Mouse (Mus musculus) right cerebral cortex, postnatal 25 days (tissue): ENCODE results near the gene Gm4869.
"Not testable (repeated sequence)": the region's sequence is repeated elsewhere in the genome, so short reads cannot be mapped to it uniquely, and the experiment has no call there.

Source experiments
- DNase-seq: peaks from one replicate; pipeline ENCODE4 v3.0.0; 2022

Gene Gm4869

DNA sequence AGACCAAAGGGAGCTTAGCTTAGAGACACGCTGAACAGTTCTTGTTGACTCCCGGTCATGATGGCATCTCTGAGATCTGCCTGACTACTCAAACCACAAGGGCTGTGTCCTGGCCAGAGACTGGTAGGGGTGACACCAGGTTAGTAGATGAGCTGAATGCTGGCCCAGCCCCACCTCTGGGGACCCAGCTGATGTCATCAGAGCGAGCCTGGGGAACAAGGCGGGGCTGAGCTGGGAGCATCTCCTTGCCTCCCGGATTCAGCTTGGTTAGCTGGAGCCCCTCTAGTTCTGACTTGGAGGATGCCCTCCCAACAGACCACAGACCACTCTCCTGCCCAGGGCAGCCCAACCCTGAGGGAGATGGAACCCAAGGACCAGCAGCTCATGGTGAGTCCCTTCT lies at the start of gene Gm4869:
Gm4869 (plus strand) TSS at position 301 of the 400 bp plus-strand sequence.
- no peak for DNase-seq

DNA sequence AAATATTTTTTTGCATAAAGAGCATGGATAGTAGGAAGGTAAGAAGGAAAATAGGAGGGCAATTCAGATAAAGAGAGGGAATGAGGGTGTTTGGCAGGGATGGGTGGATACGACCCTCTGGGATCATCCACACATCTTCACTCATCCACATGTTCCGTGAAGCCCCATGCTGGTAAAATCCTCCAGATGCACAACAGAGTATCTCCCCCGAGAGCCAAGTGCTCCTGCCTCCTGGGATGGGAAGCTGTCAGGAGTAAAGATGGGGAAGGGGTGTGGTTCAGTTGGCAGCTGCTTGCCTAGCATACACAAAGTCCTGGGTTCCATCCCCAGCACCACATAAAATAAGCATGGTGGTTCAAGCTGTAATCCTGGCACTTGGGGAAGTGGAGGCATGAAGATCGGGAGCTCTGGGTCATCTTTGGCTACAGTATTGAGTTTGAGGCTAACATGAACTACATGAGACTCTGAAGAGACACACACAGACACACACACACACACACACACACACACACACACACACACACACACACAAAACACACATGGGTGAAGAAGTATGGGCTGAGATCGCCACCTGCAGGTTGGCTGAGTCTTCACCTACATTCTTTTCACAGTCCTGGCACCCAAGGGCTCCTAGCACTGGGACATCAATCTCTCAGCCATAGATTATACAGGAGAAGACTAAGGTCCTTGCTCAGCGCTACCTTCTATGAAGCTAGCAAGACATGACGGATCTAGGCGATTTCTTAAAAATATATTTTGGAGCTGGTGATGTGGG lies 49.1 kb upstream of the Gm4869 start:
- DNase-seq, result no peak

DNA sequence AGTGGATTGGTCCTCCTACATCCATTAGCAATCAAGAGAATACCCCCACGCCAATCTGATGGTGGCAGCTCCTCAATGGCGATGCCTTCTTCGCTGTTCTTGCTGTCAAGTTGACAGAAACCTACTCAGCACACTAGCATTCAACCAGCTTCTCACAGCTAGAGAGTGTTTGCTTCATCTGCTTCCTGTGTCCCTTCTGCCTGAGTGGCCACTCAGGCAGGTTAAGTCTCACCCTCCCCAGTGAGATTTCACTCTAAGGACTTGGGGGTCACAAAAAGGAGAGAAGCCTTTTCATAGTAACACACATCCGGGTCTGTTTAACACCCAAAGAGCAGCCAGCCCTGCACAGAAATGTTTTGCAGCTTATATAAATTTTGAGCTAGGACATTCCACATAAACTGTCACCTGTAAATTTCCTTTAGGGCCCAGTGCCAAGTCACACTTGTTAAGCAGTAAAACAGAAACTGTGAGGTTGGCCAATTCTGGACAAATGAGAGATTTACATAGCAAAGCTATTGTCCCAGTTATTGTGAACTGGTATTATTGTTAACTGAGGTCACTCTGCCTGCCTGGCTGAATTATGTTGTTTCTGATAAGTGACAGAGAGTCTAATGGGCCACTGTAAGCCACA lies 42.7 kb upstream of the Gm4869 start:
- no peak for DNase-seq

DNA sequence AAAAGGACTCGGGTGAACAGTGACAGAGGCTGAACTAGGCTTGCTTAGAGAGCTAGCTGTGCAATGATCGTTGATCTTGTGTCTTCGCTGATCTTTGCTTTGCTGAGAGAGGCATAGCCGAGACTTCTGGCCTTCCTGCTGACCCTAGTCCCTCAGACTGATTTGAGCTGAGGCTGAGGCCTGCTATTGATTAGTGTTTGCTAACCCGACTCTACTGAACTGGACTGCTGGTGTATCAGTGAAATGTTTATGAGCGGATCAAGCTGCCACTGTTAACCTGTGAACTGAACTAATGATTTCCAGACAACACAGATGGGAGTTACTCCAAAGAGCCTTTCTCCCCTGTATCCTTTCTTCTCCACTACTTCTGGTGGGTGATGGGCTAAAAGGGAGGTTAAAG lies 40.3 kb upstream of the Gm4869 start:
- DNase-seq, result no peak

DNA sequence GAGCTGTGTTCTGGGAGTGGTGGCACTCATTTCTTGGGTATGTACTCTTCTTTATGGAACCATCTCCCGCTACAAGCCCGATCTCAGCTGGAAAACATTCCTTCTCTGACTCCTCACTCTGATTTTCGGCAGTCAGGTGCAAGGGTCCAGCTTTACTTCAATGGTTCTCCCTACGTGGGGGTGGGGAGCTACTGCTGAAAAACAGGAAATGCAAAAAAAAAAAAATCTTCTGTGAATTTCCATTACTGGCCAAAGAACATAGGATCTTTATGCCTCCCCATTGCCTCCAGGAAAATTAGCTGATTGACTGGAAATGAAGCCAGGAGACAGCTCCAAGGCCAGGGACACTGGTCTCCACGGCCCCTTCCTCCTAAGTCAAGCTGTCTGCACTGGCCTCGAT lies 38.8 kb upstream of the Gm4869 start:
- DNase-seq, result no peak

DNA sequence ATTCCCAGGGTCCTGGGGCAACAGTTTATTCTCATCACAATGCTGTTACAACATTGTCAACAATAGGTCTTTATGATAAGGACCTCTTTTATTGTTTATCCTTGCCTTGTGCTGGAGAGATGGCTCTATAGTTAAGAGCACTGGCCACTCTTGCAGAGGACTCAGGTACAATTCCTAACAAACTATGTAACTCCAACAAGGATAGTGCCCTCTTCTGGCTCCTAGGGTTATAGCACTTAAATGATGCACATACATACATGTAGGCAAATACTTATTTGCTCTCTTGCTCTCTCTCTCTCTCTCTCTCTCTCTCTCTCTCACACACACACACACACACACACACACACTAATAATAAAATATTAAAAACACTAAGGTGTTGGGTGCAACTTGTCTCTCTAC lies 36.6 kb upstream of the Gm4869 start:
- no peak for DNase-seq

- peak; percentile 9 for DNase-seq
Measured at GRCm38 (mm10) chr5:140411339-140411738, 34.1 kb upstream of the Gm4869 start.

DNA sequence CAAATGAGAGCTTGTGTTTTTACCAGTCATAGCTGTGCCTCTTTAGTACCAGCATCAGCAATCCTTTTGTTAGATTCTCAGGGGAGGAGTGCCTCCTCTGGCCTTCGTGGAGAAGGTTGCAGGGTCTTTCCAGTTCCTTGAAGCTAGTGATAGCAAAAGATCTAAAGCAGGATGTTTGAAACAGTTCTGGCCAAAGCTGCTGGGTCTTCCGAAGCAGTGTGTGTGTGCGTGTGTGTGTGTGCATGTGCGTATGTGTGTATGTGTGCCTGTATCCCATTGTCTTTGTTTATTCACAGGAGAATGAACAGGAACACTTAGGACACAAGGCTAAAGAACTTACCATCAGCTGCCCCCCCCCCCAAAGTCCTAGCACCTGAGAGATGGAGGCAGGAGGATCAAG lies 30.8 kb upstream of the Gm4869 start:
- DNase-seq, result no peak

GRCm38 (mm10) chr5:140418106-140418488 lies 27.3 kb upstream of the Gm4869 start:
- no peak for DNase-seq

DNA sequence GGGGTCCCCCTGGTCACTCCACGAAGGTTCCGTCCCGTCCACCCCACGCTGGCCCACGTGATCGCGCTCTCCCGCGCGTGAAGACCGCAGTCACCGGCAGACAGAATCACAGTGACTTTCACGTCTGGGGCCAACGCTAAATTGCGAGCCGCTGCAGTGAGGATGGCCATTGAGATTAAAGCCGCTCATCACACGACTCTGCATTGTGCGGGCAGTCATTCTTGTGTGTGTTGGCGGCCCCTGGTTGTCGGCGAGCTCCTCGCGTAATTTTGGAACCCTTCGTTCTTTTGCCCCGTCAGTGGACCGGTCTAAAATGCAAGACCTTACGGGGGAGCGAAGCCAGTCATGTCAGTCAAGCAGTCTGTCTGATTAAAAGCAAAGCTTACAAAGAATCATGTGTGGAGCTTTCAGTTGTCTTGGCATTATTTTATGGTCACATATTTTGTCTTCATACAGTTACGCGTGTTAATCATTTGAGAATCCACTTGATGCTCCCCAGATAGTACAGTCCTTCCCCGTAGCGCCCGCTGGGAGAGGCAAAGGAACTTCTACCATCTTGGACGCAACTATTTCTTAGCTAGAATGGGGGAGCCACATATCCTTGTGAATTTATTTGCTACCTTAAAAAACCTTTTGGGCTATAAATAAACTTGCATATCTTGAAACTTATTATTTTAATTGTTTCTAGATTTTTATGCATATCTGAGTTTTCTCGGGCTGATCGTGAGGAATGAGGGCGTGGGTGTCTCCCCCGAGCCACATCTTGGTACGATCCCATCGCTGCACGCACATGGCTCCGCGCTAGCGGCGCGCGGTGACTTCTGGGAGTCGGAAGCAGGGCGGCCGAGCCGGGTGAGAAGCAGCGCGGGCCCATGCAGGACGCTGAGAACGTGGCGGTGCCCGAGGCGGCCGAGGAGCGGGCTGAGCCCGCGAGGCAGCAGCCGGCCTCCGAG lies 26.7 kb upstream of the Gm4869 start, which contains the start of gene Eif3b:
Eif3b (plus strand) TSS at position 840 of the 953 bp plus-strand sequence.
- peak; percentile 91 for DNase-seq

- DNase-seq, result no peak
Measured at GRCm38 (mm10) chr5:140419442-140420080, 25.9 kb upstream of the Gm4869 start.

GRCm38 (mm10) chr5:140420616-140421015 lies 24.8 kb upstream of the Gm4869 start:
- no peak for DNase-seq

DNA sequence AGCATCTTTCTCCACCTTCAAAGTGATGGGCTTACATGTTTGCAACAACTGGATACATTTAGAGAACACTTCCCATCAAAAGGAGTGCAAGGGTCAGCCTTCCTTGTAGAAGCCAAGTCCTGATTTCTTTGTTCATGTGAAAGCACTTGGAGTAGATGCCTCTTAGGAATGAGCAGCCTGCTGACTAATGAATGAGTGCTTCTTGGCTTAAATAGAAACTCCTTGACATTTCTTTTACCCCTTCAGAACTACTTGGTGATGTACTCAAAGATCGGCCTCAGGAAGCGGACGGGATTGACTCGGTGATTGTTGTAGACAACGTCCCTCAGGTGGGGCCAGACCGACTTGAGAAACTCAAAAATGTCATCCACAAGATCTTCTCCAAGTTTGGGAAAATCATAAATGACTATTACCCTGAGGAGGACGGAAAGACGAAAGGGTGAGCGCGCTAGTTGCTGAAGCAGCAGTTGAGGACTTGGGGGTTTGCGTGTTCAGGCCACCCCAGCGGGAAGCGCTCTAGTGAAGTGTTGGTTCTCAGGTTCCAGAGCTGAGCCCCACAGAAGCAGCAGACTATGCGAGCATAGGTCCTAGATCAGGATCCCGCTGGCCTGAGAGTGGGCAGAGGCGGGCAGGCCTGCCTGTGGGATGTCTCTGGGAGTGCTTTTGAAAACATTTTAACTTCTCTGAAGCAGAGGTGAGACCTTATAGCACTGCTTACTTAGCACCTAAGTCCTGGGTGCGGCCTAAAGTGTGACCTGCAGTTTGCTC lies 20.2 kb upstream of the Gm4869 start:
- no peak for DNase-seq

- DNase-seq, result not testable (repeated sequence)
Measured at GRCm38 (mm10) chr5:140439117-140439516, 6.3 kb upstream of the Gm4869 start.

GRCm38 (mm10) chr5:140441406-140441805 lies 4.0 kb upstream of the Gm4869 start:
- DNase-seq, result no peak

GRCm38 (mm10) chr5:140444012-140444411 lies 1.4 kb upstream of the Gm4869 start:
- no peak for DNase-seq

- no peak for DNase-seq
Measured at GRCm38 (mm10) chr5:140446054-140446453, 609 bp downstream of the Gm4869 start.

DNA sequence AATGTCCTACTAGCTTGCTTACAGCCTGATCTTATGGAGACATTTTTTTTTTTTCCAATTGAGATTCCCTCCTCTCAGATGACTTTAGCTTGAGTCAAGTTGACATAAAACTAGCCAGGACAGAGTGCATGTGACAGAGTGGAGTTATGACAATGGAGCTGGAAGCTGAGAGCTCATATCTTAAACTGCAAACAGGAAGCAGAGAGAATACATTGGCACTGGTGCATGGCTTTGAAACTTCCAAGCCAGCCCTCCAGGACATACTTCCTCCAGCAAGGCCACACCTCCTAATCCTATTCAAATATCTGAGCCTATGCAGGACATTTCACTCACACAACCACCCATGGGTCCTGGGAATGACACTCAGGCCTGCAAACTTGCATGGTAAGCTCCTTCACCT lies 9.0 kb downstream of the Gm4869 start:
- no peak for DNase-seq

GRCm38 (mm10) chr5:140455466-140455865 lies 10.0 kb downstream of the Gm4869 start:
- DNase-seq, result no peak

GRCm38 (mm10) chr5:140461476-140461875 lies 16.0 kb downstream of the Gm4869 start:
- DNase-seq, result no peak

- DNase-seq, result not testable (repeated sequence)
Measured at GRCm38 (mm10) chr5:140463151-140463550, 17.7 kb downstream of the Gm4869 start.

DNA sequence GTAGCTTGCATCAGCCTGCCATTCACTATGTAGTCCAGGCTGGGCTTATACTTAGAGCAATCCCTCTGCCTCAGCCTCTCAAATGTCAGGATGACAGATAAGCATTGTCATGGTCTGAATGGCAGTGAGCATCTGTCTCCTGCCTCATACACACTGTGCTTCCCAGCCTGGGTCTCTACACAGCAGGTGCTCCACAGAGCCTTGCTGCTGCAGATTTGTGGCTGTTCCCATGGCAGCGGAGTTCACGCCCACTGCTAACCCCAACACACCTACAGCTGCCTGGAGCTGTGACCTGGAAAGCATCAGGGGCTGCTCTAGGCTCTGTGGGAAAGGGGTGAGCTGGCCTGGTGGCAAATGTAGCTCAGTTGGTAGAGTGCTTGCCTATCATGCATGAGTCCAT lies 19.5 kb downstream of the Gm4869 start:
- DNase-seq, result no peak
